Mouse (Mus musculus): ENCODE results near the gene Hip1r. TPM values are rescaled to one million over a fixed set of nuclear protein-coding genes. Genes with fewer than 3 reads are reported as not detected.
A peak's percentile ranks its signal among the peaks of the same experiment; 100 is the strongest.

The Hip1r gene
- polyA plus RNA-seq, 1 experiment from 2014 or later, result 28.4 TPM

- Histone ChIP-seq H3K4me1 (replicated peaks; ENCODE audit: insufficient read depth, low read length) (0 out of 2 replicates have a peak, but pooled peaks cover 3% of the 10 kb centered on the region), H3K9ac (ENCODE audit: low read depth, low read length) (no peak overlapping the region), H3K27ac (no peak overlapping the region), H3K9me3 (replicated peaks; ENCODE audit: low read length) (no peaks in the 10 kb centered on the region), H3K36me3 (ENCODE audit: insufficient read depth, low read length) (no peaks in the 10 kb centered on the region), H3K4me2 (ENCODE audit: low read length) (no peak overlapping the region), H3K27me3 (ENCODE audit: insufficient read depth, low read length) (no peaks in the 10 kb centered on the region), H3K4me3 (replicated peaks; ENCODE audit: low read depth, low read length) (no peak overlapping the region)
- ATAC-seq (replicated peaks; ENCODE audit: low FRiP score, low read depth), result no peak
- no peak for DNase-seq (ENCODE audit: low spot score)
- 51% methylated on average over 8 of the region's 8 CpGs for WGBS
- no peak for TF ChIP-seq CTCF (IDR thresholded peaks at IDR 0.05; ENCODE audit: low read depth)
Measured at GRCm38 (mm10) chr5:123969216-123969615, 4.2 kb upstream of the Hip1r start.

GRCm38 (mm10) chr5:123970576-123970975 lies 2.9 kb upstream of the Hip1r start:
- Histone ChIP-seq H3K9ac (ENCODE audit: low read depth, low read length) (no peak overlapping the region), H3K4me3 (replicated peaks; ENCODE audit: low read depth, low read length) (no peak overlapping the region), H3K9me3 (replicated peaks; ENCODE audit: low read length) (no peaks in the 10 kb centered on the region), H3K36me3 (ENCODE audit: insufficient read depth, low read length) (no peaks in the 10 kb centered on the region), H3K27me3 (ENCODE audit: insufficient read depth, low read length) (no peaks in the 10 kb centered on the region), H3K4me2 (ENCODE audit: low read length) (no peak overlapping the region), H3K27ac (no peak overlapping the region), H3K4me1 (replicated peaks; ENCODE audit: insufficient read depth, low read length) (0 out of 2 replicates have a peak, but pooled peaks cover 3% of the 10 kb centered on the region)
- no peak for ATAC-seq (replicated peaks; ENCODE audit: low FRiP score, low read depth)
- 90% methylated on average over 4 of the region's 4 CpGs for WGBS
- no peak for DNase-seq (ENCODE audit: low spot score)
- no peak for TF ChIP-seq CTCF (IDR thresholded peaks at IDR 0.05; ENCODE audit: low read depth)

GRCm38 (mm10) chr5:123972453-123972852 lies 975 bp upstream of the Hip1r start:
- Histone ChIP-seq H3K4me2 (ENCODE audit: low read length) (no peak overlapping the region), H3K4me3 (replicated peaks; ENCODE audit: low read depth, low read length) (no peak overlapping the region), H3K36me3 (ENCODE audit: insufficient read depth, low read length) (no peaks in the 10 kb centered on the region), H3K9me3 (replicated peaks; ENCODE audit: low read length) (no peaks in the 10 kb centered on the region), H3K4me1 (replicated peaks; ENCODE audit: insufficient read depth, low read length) (peaks cover 17% of the 10 kb centered on the region; the same call in 1 of the 2 replicates), H3K27ac (no peak overlapping the region), H3K9ac (ENCODE audit: low read depth, low read length) (no peak overlapping the region), H3K27me3 (ENCODE audit: insufficient read depth, low read length) (no peaks in the 10 kb centered on the region)
- no peak for DNase-seq (ENCODE audit: low spot score)
- no peak for TF ChIP-seq CTCF (IDR thresholded peaks at IDR 0.05; ENCODE audit: low read depth)
- 82% methylated on average over 6 of the region's 6 CpGs for WGBS
- ATAC-seq (replicated peaks; ENCODE audit: low FRiP score, low read depth), result no peak

GRCm38 (mm10) chr5:123974179-123974485 lies 704 bp downstream of the Hip1r start:
- Histone ChIP-seq H3K4me2 (ENCODE audit: low read length) (peak overlapping the region; percentile 92), H3K27ac (peak overlapping the region; percentile 86), H3K27me3 (ENCODE audit: insufficient read depth, low read length) (no peaks in the 10 kb centered on the region), H3K9ac (ENCODE audit: low read depth, low read length) (peak overlapping the region; percentile 91), H3K9me3 (replicated peaks; ENCODE audit: low read length) (no peaks in the 10 kb centered on the region), H3K4me1 (replicated peaks; ENCODE audit: insufficient read depth, low read length) (peaks cover 20% of the 10 kb centered on the region; the same call in 1 of the 2 replicates), H3K36me3 (ENCODE audit: insufficient read depth, low read length) (no peaks in the 10 kb centered on the region), H3K4me3 (replicated peaks; ENCODE audit: low read depth, low read length) (peak overlapping the region; percentile 88)
- 1% methylated on average over 14 of the region's 14 CpGs for WGBS
- no peak for ATAC-seq (replicated peaks; ENCODE audit: low FRiP score, low read depth)
- no peak for DNase-seq (ENCODE audit: low spot score)
- no peak for TF ChIP-seq CTCF (IDR thresholded peaks at IDR 0.05; ENCODE audit: low read depth)

GRCm38 (mm10) chr5:123974616-123975111 lies 1.2 kb downstream of the Hip1r start:
- no peak for TF ChIP-seq CTCF (IDR thresholded peaks at IDR 0.05; ENCODE audit: low read depth)
- H3K4me3 ChIP-seq (replicated peaks; ENCODE audit: low read depth, low read length), result peak overlapping the region; percentile 88
- H3K9me3 ChIP-seq (replicated peaks; ENCODE audit: low read length), result no peaks in the 10 kb centered on the region
- WGBS, result 9% methylated on average over 11 of the region's 11 CpGs
- peak overlapping the region; percentile 86 for H3K27ac ChIP-seq
- DNase-seq (ENCODE audit: low spot score), result peak; percentile 26
- H3K4me2 ChIP-seq (ENCODE audit: low read length), result peak overlapping the region; percentile 92
- H3K36me3 ChIP-seq (ENCODE audit: insufficient read depth, low read length), result no peaks in the 10 kb centered on the region
- no peak for ATAC-seq (replicated peaks; ENCODE audit: low FRiP score, low read depth)
- H3K27me3 ChIP-seq (ENCODE audit: insufficient read depth, low read length), result no peaks in the 10 kb centered on the region
- peaks cover 23% of the 10 kb centered on the region; the same call in 1 of the 2 replicates for H3K4me1 ChIP-seq (replicated peaks; ENCODE audit: insufficient read depth, low read length)
- peak overlapping the region; percentile 91; the same call in 1 of the 2 replicates for H3K9ac ChIP-seq (ENCODE audit: low read depth, low read length)

GRCm38 (mm10) chr5:123975668-123976180 lies 2.3 kb downstream of the Hip1r start:
- TF ChIP-seq CTCF (IDR thresholded peaks at IDR 0.05; ENCODE audit: low read depth), result no peak
- H3K27me3 ChIP-seq (ENCODE audit: insufficient read depth, low read length), result no peaks in the 10 kb centered on the region
- no peaks in the 10 kb centered on the region for H3K36me3 ChIP-seq (ENCODE audit: insufficient read depth, low read length)
- 0 out of 2 replicates have a peak overlapping the region, but pooled peaks have one; percentile 15 for H3K9ac ChIP-seq (ENCODE audit: low read depth, low read length)
- no peak; the same call in 1 of the 2 replicates for ATAC-seq (replicated peaks; ENCODE audit: low FRiP score, low read depth)
- H3K4me3 ChIP-seq (replicated peaks; ENCODE audit: low read depth, low read length), result no peak overlapping the region
- H3K9me3 ChIP-seq (replicated peaks; ENCODE audit: low read length), result no peaks in the 10 kb centered on the region
- peaks cover 23% of the 10 kb centered on the region; the same call in 1 of the 2 replicates for H3K4me1 ChIP-seq (replicated peaks; ENCODE audit: insufficient read depth, low read length)
- H3K27ac ChIP-seq, result peak overlapping the region; percentile 86
- 53% methylated on average over 6 of the region's 6 CpGs for WGBS
- peak; percentile 38 for DNase-seq (ENCODE audit: low spot score)
- peak overlapping the region; percentile 92 for H3K4me2 ChIP-seq (ENCODE audit: low read length)

All from kidney, postnatal 0 days (tissue).